Mouse (Mus musculus): ENCODE measurements around the gene Grin3a.
"Not testable (repeated sequence)": the region's sequence is repeated elsewhere in the genome, so short reads cannot be mapped to it uniquely, and the experiment has no call there.

Grin3a gene

DNA sequence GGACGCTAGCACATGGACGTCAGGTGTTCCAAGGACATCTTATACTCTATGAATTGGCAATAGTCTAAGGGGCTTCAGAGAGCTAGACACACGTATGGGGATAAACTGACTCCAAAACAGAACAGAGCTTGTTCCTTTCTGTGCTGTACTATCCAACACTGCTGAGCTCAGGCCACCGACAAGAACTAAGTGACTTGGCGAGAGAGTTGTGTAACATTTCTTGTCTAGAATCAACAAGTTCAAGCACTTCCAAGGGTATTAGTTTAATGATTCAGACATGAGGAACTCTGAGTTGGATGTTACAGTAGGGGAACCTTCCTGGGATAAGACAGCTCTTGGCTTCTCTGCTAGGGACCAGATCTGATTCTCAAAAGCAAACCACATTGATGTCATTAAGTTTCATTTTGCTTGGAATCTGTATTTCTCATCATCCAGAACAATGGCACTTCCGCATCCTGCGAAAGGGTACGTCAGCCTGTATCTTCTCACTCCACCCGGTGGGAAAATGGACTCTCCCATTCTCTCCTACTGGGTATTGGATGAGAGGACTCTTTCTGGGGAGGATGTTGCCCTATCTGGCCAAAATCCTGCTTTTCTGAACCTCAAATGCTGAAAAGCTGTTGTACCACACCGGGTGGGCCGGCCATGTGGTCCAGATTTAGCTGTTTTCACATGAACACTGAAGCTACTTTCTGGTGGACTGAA lies 165.2 kb downstream of the Grin3a start:
- no peak for DNase-seq

DNA sequence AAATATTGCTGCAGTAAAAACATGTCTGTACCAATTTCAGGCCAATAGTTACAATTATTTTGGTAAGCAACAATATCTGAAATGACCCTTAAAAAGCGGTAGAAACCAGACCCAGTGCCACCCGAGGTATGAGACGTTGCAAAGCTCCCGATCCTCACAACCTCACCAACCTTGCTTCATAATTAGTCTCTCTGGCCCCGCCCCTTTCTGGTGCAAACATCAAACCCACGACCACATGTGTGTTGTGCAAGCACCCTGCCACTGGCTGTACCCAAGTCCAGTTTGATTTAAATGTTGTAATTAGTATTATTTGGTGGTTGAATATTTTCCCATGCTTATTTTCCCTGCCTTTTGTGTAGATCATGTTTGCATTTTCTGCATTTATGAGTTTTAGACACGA lies 168.8 kb downstream of the Grin3a start:
- no peak for DNase-seq

- no peak for DNase-seq
Measured at GRCm38 (mm10) chr4:49676071-49676470, 169.5 kb downstream of the Grin3a start.

DNA sequence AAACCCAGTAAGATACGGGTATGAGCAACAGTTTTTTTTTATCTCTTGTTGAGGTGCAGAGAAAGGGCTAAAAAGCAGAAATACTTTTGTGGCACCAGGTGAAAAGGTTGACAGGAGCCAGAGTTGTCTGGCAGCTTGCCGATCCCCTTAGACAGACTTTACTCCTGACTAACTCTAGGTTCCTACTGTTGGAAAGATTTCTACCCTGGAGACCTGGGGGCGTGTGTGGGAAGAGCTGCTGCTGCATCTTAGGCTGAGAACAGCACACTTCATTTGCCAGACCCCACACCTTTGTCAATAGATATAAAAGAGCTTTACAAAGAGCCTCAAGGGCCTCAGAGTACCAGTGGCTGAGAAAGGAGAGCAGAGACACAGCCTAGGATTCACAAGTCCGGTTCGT lies 180.7 kb downstream of the Grin3a start:
- no peak for DNase-seq

- DNase-seq = no peak
Measured at GRCm38 (mm10) chr4:49662231-49662630, 183.3 kb downstream of the Grin3a start.

- DNase-seq = no peak
Measured at GRCm38 (mm10) chr4:49661664-49662063, 183.9 kb downstream of the Grin3a start.

DNA sequence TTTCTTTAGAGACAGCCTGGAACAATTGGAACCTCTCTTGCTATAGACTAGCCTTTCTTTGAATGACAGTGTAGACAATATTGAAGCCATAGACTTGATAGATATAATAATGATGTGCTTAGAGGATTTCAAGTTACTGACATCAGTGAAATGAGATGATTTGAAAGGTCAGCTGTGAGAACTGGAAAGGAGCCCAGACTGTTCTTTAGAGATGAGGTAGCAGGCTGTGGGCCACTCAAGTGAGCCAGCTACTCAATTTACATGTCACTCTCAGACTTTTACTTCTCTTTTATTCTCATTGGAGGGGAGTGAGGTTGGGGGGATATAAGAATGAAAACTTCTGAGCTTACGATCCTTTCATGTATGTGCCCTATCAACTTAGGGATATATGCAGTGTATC lies 186.1 kb downstream of the Grin3a start:
- no peak for DNase-seq

DNA sequence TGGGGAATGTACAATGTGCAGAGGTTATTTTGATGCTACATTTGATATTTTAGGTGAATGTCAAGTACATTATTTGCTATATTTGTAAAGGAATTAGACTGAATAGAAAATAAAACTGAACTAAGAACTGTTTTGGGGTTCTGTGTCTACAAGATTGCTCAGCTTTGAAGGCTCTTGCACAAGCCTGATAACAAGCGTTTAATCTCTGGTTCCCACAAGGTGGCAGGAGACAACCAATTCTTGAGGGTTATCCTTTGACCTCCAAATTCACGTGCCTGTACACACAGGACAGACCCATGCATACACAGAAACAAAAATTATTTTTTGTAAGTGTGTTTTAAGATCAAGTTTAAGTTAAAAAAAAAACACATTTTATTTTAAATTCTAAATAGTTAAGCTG lies 205.6 kb downstream of the Grin3a start:
- DNase-seq = no peak

- no peak for DNase-seq
Measured at GRCm38 (mm10) chr4:49637821-49638220, 207.7 kb downstream of the Grin3a start.

DNA sequence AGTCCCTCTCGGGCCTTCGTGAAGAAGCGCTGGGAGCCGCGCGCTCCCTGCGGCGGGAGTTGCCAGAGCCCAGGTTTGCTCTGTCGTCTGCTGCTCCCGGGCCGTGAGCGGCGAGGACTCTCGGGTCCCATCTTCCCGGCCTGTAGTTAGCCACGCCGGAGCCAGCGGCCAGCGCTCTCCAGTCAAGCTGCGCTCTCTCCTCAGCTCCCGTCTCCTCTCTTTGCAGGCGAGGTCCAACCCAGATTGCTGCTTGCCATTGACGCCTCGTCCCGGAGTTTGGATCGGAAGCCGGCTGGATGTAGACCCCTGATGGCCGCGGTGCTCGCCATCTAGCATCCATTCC lies 213.4 kb downstream of the Grin3a start:
- no peak for DNase-seq

- DNase-seq = peak; percentile 96
Measured at GRCm38 (mm10) chr4:49631319-49632138, 214.0 kb downstream of the Grin3a start, which contains the start of gene Rnf20. Rnf20 (plus strand) TSS chr4:49632006.

DNA sequence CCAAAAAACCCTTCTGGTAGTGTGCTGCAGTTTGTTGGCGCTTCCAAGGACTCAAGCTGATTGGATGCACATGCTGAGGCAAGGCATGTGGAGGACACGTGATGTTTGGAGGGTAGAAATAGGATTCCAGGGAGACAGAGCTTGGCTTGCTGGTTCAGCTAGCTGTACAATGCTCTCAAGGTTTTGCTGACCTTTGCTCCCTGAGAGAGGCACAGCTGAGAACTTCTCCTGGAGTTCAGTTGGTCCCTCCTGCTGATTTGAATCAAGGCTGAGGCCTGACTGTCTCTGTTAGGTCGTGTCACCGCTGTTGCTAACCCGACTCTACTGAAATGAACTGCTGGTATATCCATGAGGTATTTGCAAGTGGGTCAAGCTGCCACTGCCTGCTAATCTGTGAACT lies 216.6 kb downstream of the Grin3a start:
- DNase-seq = no peak

DNA sequence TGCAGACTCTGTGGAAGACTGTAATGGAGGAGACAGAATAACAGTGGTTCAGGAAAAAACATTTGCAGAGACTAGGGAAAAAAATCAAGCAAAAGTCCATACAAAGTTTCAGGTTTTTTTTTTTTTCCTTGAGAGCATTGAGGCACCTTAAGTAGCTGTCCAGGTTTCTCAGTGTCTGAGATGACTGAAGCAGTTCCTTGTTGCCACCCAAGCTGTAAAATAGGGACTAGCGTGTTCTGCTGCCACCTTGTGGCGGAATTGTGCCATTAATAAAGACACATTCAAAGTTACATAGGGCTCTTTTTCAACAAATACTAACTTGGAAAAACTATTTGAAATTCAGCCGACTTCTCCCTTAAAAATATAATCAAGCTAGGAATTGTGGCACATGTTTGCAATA lies 218.6 kb downstream of the Grin3a start:
- peak; percentile 72 for DNase-seq

DNA sequence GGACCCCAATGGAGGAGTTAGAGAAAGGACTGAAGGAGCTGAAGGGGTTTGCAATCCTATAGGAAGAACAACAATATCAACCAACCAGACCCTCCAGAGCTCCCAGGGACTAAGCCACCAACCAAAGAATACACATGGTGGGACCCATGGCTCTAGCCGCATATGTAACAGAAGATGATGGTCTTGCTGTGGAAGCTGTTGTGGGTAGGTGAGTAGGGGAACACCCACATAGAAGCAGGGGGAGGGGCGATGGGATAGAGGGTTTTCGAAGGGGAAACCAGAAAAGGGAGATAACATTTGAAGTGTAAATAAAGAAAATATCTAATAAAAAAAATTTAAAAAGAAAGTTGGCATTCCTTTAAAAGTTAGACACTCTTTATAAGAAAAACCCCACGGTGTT lies 220.6 kb downstream of the Grin3a start:
- not testable (repeated sequence) for DNase-seq

DNA sequence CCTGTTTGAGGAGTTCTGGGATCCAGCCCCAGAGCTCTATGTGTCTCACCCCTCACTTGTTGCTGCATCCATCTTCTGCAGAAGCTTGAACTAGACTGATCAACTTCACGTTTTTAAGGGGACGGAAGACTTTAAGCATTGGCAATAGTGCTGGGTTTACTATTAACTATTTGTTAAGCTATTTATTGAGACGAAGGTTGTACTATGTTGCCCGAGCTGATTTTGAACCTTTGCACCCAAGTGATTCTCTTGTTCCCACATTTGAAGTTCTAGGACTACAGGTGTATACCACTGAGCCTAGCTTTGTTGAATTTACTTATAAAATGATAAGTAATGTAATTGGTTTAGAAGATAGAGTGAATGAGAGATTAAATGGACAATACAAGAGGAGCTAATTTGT lies 221.6 kb downstream of the Grin3a start:
- no peak for DNase-seq

GRCm38 (mm10) chr4:49622272-49622671 lies 223.3 kb downstream of the Grin3a start:
- DNase-seq = no peak

DNA sequence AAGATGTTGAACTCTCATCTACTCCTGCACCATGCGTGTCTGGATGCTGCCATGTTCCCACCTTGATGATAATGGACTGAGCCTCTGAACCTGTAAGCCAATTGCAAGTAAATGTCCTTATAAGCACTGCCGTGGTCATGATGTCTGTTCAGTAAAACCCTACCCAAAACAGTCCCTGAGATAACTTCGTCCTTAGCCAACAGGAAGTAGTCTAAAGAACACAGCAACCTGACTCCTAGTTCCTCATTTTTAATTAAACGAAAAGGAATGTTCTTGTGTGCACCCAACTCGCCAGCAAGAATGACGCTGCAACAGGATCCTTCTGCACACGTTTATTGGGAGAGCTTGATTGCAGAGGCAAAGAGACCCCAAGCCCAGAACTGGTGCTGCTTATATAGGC lies 225.7 kb downstream of the Grin3a start:
- not testable (repeated sequence) for DNase-seq

DNA sequence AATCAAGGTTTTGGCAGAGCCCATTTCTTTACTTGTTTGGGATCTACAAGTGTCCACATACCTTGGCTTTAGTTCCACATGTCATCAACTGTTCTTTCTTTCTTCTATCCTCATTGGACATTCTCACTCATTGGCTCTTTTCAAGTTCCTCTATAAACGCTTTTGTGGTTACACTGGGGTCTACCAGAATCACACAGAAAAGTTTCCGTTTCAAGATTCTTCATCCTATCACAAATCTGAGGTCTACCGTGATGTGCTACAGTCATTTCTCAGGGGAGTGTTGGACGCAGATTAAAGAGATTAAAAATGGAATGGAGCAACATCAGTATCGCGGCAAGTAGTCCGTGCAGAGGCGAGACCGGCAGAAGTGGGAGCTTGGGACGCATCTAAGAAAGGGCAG lies 228.6 kb downstream of the Grin3a start:
- DNase-seq = no peak
